Mouse (Mus musculus) liver, embryonic 14.5 days (tissue): Measurements from ENCODE around the gene Gpatch8. TPM values are rescaled to one million over a fixed set of nuclear protein-coding genes. Genes with fewer than 3 reads are reported as not detected.

Source experiments
- ATAC-seq: fragments of 200-750 bp; cut with Nextera tagmentation; 2 replicates; pipeline ENCODE4 v1.8.0; 2017; ENCODE audit warnings: moderate number of reproducible peaks, mild to moderate bottlenecking, moderate library complexity; ENCODE audit not compliant: insufficient read depth
- DNase-seq, 3 experiments: peaks; one replicate each; pipeline ENCODE4 v3.0.0-alpha.2; 2012 to 2013; ENCODE audit warnings: low read depth in 3 of 3, low spot score in 3 of 3
- H3K27ac ChIP-seq: fragments of 300-500 bp; sonication (generic); 2 replicates; pipeline ENCODE4 v1.5.1; 2014; ENCODE audit warnings: moderate library complexity, mild to moderate bottlenecking, control low read depth, inconsistent platforms
- H3K27me3 ChIP-seq: fragments of 300-500 bp; sonication (generic); 2 replicates; pipeline ENCODE4 v1.6.1; 2014; ENCODE audit warnings: mild to moderate bottlenecking, low read length, moderate library complexity; ENCODE audit not compliant: control insufficient read depth, insufficient read depth
- H3K36me3 ChIP-seq: fragments of 300-500 bp; sonication (generic); replicated peaks from 2 replicates; pipeline ENCODE4 v1.6.1; 2014; ENCODE audit warnings: low read depth; ENCODE audit not compliant: control insufficient read depth, insufficient read depth
- H3K4me1 ChIP-seq, 2 experiments: fragments of 200-500 bp in 1 of 2; fragments of 300-500 bp in 1 of 2; sonication (generic) in 1 of 2; replicated peaks; 2 replicates each; pipeline ENCODE4 v1.6.1; 2012 to 2014; ENCODE audit warnings: antibody characterized with exemption in 1 of 2, inconsistent platforms in 1 of 2, low read length in 1 of 2; ENCODE audit not compliant: control insufficient read depth in 2 of 2, insufficient read depth in 2 of 2
- H3K4me2 ChIP-seq: fragments of 300-500 bp; sonication (generic); 2 replicates; pipeline ENCODE4 v1.6.1; 2014; ENCODE audit warnings: low read depth, mild to moderate bottlenecking, control low read depth, moderate library complexity
- H3K4me3 ChIP-seq, 2 experiments: fragments of 200-500 bp in 1 of 2; fragments of 300-500 bp in 1 of 2; sonication (generic) in 1 of 2; 2 replicates each; pipeline ENCODE4 v1.5.1; 2012 to 2014; ENCODE audit warnings: low read depth in 2 of 2, low read length in 2 of 2, mild to moderate bottlenecking in 2 of 2, control low read depth in 1 of 2, inconsistent platforms in 1 of 2, moderate library complexity in 1 of 2; ENCODE audit not compliant: insufficient read depth in 1 of 2
- H3K9ac ChIP-seq: fragments of 300-500 bp; sonication (generic); replicated peaks from 2 replicates; pipeline ENCODE4 v1.6.1; 2014; ENCODE audit warnings: mild to moderate bottlenecking, control low read depth, moderate library complexity
- H3K9me3 ChIP-seq: fragments of 300-500 bp; sonication (generic); 2 replicates; pipeline ENCODE4 v1.6.1; 2016; ENCODE audit warnings: low read length, mixed read lengths; ENCODE audit not compliant: control insufficient read depth
- CTCF ChIP-seq: IDR thresholded peaks from 2 replicates; pipeline ENCODE4 v1.5.1; 2016; ENCODE audit warnings: antibody characterized with exemption, low read depth, control low read depth
- EP300 ChIP-seq: IDR thresholded peaks from 2 replicates; pipeline ENCODE4 v1.6.1; 2016; ENCODE audit warnings: antibody characterized with exemption, low read depth
- WGBS: fragments of 180-500 bp; shearing (Covaris S2); extraction: QIAGEN DNeasy Blood & Tissue Kit; methylation state at CpG from one replicate; pipeline ENCODE4 v1.1.7; 2014; ENCODE audit not compliant: insufficient replicate concordance; 5-methylcytosine and 5-hydroxymethylcytosine counted together
- polyA plus RNA-seq, 2 experiments: library from polyadenylated mRNA; depleted of rRNA in 1 of 2; stranded (reverse) in 1 of 2; unstranded in 1 of 2; fragments of >200 nt; fragmentation: Nextera tagmentation in 1 of 2; extraction: Ambion mirVana in 1 of 2; gene quantifications; 2 replicates each; pipeline versions ENCODE4 v1.2.1 to v1.2.3; 2012 to 2014

The Gpatch8 gene
- polyA plus RNA-seq, 2 experiments: 7.5 to 14.1 TPM

DNA sequence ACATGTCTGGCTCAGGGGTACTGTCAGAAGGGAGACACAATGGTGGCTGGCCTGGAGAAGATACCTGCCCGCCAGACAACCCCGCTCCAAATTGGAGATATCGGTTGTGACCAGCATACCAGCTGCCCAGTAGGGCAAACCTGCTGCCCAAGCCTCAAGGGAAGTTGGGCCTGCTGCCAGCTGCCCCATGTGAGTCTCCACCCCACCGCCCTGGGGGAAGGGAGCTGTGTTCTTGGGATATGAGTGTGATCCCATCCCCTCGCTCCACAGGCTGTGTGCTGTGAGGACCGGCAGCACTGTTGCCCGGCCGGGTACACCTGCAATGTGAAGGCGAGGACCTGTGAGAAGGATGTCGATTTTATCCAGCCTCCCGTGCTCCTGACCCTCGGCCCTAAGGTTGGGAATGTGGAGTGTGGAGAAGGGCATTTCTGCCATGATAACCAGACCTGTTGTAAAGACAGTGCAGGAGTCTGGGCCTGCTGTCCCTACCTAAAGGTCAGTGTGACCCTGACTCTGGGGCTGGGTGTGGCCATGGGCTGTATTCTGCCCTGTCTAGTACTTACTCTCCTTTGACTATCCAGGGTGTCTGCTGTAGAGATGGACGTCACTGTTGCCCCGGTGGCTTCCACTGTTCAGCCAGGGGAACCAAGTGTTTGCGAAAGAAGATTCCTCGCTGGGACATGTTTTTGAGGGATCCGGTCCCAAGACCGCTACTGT lies 120.3 kb downstream of the Gpatch8 start:
- H3K4me2 ChIP-seq: no peak overlapping the region
- no peak overlapping the region for H3K4me3 ChIP-seq
- no peak overlapping the region for H3K27ac ChIP-seq
- TF ChIP-seq CTCF (no peak), EP300 (no peak)
- H3K9ac ChIP-seq: no peak overlapping the region
- H3K9me3 ChIP-seq: no peaks in the 10 kb centered on the region
- no peaks in the 10 kb centered on the region for H3K36me3 ChIP-seq
- ATAC-seq: no peak
- peaks cover 23% of the 10 kb centered on the region for H3K27me3 ChIP-seq
- no peak for DNase-seq
- H3K4me1 ChIP-seq: 0 out of 4 replicates have a peak, but pooled peaks cover 0 to 6% of the 10 kb centered on the region in 2 experiments
- 79% methylated on average over 18 of the region's 18 CpGs for whole genome bisulfite sequencing

DNA sequence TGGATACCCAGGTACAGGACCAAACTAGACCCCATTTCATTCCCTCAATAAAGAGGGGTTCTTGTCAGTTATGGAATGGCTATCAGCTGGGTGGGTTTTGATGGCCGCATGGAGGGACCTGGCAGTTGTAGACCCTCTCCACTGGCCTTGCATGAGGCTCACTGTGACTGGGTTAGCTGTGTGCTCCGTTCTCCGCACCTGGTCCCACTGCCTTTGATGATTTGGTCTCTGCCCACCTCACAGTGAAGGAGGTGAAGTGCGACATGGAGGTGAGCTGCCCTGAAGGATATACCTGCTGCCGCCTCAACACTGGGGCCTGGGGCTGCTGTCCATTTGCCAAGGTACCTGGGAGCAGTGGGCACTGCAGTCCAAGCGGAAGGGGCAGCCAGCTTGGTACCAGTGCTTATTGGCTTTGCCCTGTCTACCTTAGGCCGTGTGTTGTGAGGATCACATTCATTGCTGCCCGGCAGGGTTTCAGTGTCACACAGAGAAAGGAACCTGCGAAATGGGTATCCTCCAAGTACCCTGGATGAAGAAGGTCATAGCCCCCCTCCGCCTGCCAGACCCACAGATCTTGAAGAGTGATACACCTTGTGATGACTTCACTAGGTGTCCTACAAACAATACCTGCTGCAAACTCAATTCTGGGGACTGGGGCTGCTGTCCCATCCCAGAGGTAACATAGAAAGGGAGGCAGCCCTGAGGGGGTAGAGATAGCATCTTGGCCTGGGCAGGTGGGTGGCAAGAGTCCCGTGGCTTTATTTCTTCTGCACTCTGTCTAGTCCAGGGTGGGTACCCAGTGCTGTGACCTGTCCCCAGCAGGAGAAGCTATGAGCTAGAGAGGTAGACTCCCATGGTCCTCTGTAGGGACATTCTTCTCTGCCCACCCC lies 121.1 kb downstream of the Gpatch8 start:
- Histone ChIP-seq H3K4me2 (no peak overlapping the region), H3K4me1 (peaks cover 0 to 6% of the 10 kb centered on the region in 2 experiments; a peak in 2 of 4 replicates), H3K27ac (no peak overlapping the region), H3K27me3 (peaks cover 23% of the 10 kb centered on the region), H3K9me3 (no peaks in the 10 kb centered on the region), H3K4me3 (no peak overlapping the region), H3K9ac (no peak overlapping the region), H3K36me3 (no peaks in the 10 kb centered on the region)
- 79% methylated on average over 11 of the region's 11 CpGs for WGBS
- ATAC-seq (no peak), DNase-seq (no peak)
- TF ChIP-seq EP300 (no peak), CTCF (no peak)

DNA sequence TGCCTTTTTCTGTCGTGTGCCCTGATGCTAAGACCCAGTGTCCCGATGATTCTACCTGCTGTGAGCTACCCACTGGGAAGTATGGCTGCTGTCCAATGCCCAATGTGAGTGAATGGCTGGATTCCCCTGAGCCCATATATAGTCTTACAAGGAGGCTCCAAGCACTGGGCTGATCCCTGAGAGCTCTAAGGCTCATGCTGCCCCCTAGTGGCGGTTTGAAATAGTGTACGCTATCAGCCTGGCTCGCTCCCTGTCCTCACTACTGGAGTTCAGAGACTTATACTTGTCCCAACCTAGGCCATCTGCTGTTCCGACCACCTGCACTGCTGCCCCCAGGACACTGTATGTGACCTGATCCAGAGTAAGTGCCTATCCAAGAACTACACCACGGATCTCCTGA lies 121.8 kb downstream of the Gpatch8 start:
- DNase-seq: peak; percentile 62 to 74 (median 66)
- ATAC-seq: peak; percentile 17; the same call in 1 of the 2 replicates
- no peaks in the 10 kb centered on the region for H3K36me3 ChIP-seq
- no peak overlapping the region for H3K27ac ChIP-seq
- WGBS: 16% methylated on average over 7 of the region's 7 CpGs
- no peaks in the 10 kb centered on the region for H3K9me3 ChIP-seq
- peaks cover 5 to 12% of the 10 kb centered on the region in 2 experiments; a peak in 3 of 4 replicates for H3K4me1 ChIP-seq
- TF ChIP-seq CTCF (peak; percentile 98), EP300 (no peak)
- H3K4me2 ChIP-seq: no peak overlapping the region
- H3K27me3 ChIP-seq: peaks cover 19% of the 10 kb centered on the region
- no peak overlapping the region for H3K4me3 ChIP-seq
- H3K9ac ChIP-seq: no peak overlapping the region

DNA sequence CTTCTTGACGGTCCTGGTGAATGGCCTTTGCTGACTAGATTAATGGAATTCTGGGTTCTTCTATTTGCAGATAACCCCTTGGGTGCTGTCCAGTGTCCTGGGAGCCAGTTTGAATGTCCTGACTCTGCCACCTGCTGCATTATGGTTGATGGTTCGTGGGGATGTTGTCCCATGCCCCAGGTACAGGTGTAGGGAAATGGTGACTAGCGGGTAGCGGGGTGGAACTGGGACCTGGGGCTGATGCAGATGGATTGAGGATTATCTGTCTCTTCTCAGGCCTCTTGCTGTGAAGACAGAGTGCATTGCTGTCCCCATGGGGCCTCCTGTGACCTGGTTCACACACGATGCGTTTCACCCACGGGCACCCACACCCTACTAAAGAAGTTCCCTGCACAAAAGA lies 122.3 kb downstream of the Gpatch8 start:
- 85% methylated on average over 7 of the region's 7 CpGs for WGBS
- no peak for TF ChIP-seq CTCF
- no peak for TF ChIP-seq EP300
- no peak overlapping the region for H3K9ac ChIP-seq
- no peak overlapping the region for H3K4me2 ChIP-seq
- H3K4me3 ChIP-seq: no peak overlapping the region
- H3K4me1 ChIP-seq: peaks cover 5 to 14% of the 10 kb centered on the region in 2 experiments; a peak in 3 of 4 replicates
- H3K27me3 ChIP-seq: peaks cover 19% of the 10 kb centered on the region
- DNase-seq (no peak), ATAC-seq (no peak)
- no peaks in the 10 kb centered on the region for H3K36me3 ChIP-seq
- no peaks in the 10 kb centered on the region for H3K9me3 ChIP-seq
- no peak overlapping the region for H3K27ac ChIP-seq

DNA sequence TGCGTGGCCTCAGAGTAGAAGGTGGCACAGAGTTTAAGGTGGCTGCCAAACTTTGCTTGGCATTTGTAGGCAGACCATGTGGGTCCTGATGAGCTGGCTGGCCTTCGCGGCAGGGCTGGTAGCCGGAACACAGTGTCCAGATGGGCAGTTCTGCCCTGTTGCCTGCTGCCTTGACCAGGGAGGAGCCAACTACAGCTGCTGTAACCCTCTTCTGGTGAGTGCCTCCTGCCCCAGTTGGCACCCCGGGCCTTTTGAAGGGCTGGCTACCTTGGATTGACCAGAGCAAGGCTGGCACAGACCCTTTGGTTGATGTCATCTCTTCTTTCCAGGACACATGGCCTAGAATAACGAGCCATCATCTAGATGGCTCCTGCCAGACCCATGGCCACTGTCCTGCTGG lies 123.3 kb downstream of the Gpatch8 start:
- DNase-seq: no peak
- H3K27me3 ChIP-seq: peaks cover 10% of the 10 kb centered on the region
- no peaks in the 10 kb centered on the region for H3K9me3 ChIP-seq
- H3K4me2 ChIP-seq: no peak overlapping the region
- H3K9ac ChIP-seq: no peak overlapping the region
- H3K36me3 ChIP-seq: no peaks in the 10 kb centered on the region
- no peak overlapping the region for H3K27ac ChIP-seq
- ATAC-seq: no peak
- 73% methylated on average over 6 of the region's 6 CpGs for WGBS
- no peak overlapping the region for H3K4me3 ChIP-seq
- H3K4me1 ChIP-seq: peaks cover 5 to 14% of the 10 kb centered on the region in 2 experiments; a peak in 3 of 4 replicates
- TF ChIP-seq CTCF (no peak), EP300 (no peak)
